Mouse (Mus musculus) midbrain, embryonic 11.5 days (tissue): ENCODE data around the gene Cnbd2. TPM values are rescaled to one million over a fixed set of nuclear protein-coding genes. Genes with fewer than 3 reads are reported as not detected.

Source experiments
- ATAC-seq: fragments of 200-750 bp; cut with Nextera tagmentation; 2 replicates; pipeline ENCODE4 v1.8.0; 2017; ENCODE audit warnings: moderate TSS enrichment, moderate library complexity; ENCODE audit not compliant: low FRiP score
- DNase-seq: peaks from one replicate; pipeline ENCODE4 v3.0.0; 2015; ENCODE audit warnings: low spot score; ENCODE audit errors: missing footprints
- H3K27ac ChIP-seq: fragments of 300-500 bp; sonication (generic); 2 replicates; pipeline ENCODE4 v1.5.1; 2014; ENCODE audit warnings: low read depth, low read length
- H3K27me3 ChIP-seq: fragments of 300-500 bp; sonication (generic); 2 replicates; pipeline ENCODE4 v1.6.1; 2014; ENCODE audit warnings: mild to moderate bottlenecking, low read length, moderate library complexity, mixed read lengths; ENCODE audit not compliant: control insufficient read depth, insufficient read depth
- H3K36me3 ChIP-seq: fragments of 300-500 bp; sonication (generic); 2 replicates; pipeline ENCODE4 v1.6.1; 2014; ENCODE audit warnings: mild to moderate bottlenecking, low read length, moderate library complexity, mixed read lengths; ENCODE audit not compliant: control insufficient read depth, insufficient read depth
- H3K4me1 ChIP-seq: fragments of 300-500 bp; sonication (generic); 2 replicates; pipeline ENCODE4 v1.6.1; 2014; ENCODE audit warnings: low read length; ENCODE audit not compliant: control insufficient read depth, insufficient read depth
- H3K4me2 ChIP-seq: fragments of 300-500 bp; sonication (generic); 2 replicates; pipeline ENCODE4 v1.6.1; 2014; ENCODE audit warnings: mild to moderate bottlenecking, moderate library complexity
- H3K4me3 ChIP-seq: fragments of 300-500 bp; sonication (generic); 2 replicates; pipeline ENCODE4 v1.5.1; 2014; ENCODE audit warnings: low read depth, low read length
- H3K9ac ChIP-seq: fragments of 300-500 bp; sonication (generic); 2 replicates; pipeline ENCODE4 v1.6.1; 2014; ENCODE audit warnings: low read length
- H3K9me3 ChIP-seq: fragments of 300-500 bp; sonication (generic); 2 replicates; pipeline ENCODE4 v1.6.1; 2016; ENCODE audit warnings: low read length; ENCODE audit not compliant: control insufficient read depth
- WGBS: fragments of 180-500 bp; shearing (Covaris S2); extraction: QIAGEN DNeasy Blood & Tissue Kit; methylation state at CpG from one replicate; pipeline ENCODE4 v1.1.7; 2014; 5-methylcytosine and 5-hydroxymethylcytosine counted together
- polyA plus RNA-seq: library from polyadenylated mRNA; unstranded; fragments of >200 nt; fragmentation: Nextera tagmentation; extraction: Ambion mirVana; gene quantifications from 2 replicates; pipeline ENCODE4 v1.2.1, GENCODE M21; 2014

The Cnbd2 gene
- polyA plus RNA-seq: 3.3 and 4.2 TPM in 2 replicates

DNA sequence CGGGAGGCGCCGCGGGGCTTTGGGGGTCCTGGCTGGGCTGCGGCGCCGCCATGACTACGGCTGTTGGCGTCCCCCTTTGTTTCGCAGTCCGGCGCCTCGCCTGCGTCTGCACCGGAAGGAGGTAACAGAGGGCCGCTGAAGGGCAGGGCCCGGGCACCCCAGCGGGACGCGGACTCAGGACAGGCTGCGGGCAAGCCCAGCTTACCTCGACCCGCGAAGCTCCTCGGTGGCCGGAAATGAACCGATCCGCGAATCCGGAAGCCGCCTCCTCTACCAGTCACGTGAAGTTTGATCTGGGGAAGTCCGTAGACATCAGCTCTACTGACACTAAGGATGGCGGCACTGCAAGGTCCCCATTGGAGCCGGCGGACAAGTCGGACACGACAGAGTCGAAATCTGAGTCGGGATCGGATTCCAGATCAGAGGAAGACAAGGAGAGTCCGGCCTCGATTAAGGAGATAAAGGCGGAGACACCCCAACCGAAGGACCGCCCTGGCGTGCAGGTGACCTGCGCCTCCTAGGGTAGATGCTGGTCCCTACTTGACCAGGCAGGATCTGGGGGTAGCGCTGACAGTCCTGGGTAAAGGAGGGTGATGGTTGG, at the start of gene Cnbd2, which contains the start of gene Scand1:
Cnbd2 (plus strand) TSS at position 3 of the 601 bp plus-strand sequence.
Scand1 (minus strand) TSS at position 408 of the 601 bp plus-strand sequence.
- Histone ChIP-seq H3K9ac (peak within 1 kb of the TSS; percentile 93), H3K4me1 (peaks cover 4% of the 10 kb centered on the region; the same call in 1 of the 2 replicates), H3K9me3 (no peaks in the 10 kb centered on the region), H3K4me2 (peak within 1 kb of the TSS; percentile 85), H3K36me3 (peaks cover 4% of the 10 kb centered on the region; the same call in 1 of the 2 replicates), H3K27ac (peak within 1 kb of the TSS; percentile 91), H3K4me3 (peak within 1 kb of the TSS; percentile 75), H3K27me3 (no peaks in the 10 kb centered on the region)
- ATAC-seq (peak; percentile 95), DNase-seq (peak; percentile 98)
- WGBS: under 1% methylated on average over 47 of the region's 49 CpGs

DNA sequence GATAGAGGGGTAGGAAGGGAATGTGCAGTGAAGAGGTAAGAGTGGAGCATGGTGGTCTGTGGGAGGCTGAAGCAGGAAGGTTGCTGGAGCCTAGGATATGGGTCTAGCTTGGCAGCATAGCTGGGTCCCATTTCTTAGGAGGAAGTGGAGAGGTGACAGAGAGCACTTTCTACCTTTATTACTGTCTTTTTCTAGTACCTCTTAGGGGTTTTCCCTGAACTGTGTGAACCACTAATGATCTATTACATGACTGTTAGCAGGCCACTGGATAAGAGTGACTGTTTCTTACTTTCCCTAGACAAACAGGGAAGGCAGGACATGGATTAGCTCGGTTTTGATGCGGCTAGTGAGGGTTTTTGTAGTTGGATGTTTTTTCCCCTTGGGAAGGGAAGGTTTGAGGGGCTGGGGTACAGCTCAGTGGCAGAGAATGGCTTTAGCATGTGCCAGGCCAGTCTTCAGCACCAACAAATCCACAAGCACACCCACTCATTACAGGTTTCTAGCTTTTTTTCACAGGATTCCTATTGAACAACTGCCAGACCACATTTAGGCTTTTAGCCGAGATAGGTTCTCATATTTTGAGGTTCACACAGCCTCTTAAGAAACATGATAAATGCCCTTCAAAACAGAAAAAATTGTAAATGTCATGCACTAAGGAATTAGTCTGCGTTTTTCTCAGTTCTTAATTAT, 48.8 kb upstream of the Cnbd2 start:
- Histone ChIP-seq H3K4me3 (no peak overlapping the region), H3K27me3 (no peaks in the 10 kb centered on the region), H3K9me3 (no peaks in the 10 kb centered on the region), H3K4me2 (no peak overlapping the region), H3K36me3 (peaks cover 3% of the 10 kb centered on the region), H3K9ac (no peak overlapping the region), H3K4me1 (no peaks in the 10 kb centered on the region), H3K27ac (no peak overlapping the region)
- WGBS: 95% methylated on average over 4 of the region's 4 CpGs
- DNase-seq (no peak), ATAC-seq (no peak)

DNA sequence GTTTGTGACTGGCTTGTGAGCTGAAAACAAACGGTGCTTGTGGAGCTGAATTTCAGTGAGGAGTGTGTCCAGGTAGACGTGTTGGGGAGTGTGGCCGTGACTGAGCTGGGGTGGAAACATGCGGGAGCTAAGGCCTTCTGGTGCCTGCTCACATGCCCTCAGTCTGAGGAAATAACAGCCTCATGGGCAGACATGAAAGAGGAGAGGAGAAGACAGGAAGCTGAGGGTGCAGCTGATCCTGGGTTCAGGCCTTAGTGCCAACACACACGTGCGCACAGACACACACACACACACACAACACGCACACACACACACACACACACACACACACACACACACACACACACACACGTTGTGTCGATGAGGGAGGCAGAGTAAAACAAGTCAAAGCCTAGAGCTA, 44.5 kb upstream of the Cnbd2 start:
- DNase-seq (no peak), ATAC-seq (no peak)
- Histone ChIP-seq H3K4me3 (no peak overlapping the region), H3K4me1 (no peaks in the 10 kb centered on the region), H3K9ac (no peak overlapping the region), H3K9me3 (no peaks in the 10 kb centered on the region), H3K27ac (no peak overlapping the region), H3K27me3 (no peaks in the 10 kb centered on the region), H3K36me3 (no peaks in the 10 kb centered on the region), H3K4me2 (no peak overlapping the region)
- WGBS: 96% methylated on average over 8 of the region's 9 CpGs

DNA sequence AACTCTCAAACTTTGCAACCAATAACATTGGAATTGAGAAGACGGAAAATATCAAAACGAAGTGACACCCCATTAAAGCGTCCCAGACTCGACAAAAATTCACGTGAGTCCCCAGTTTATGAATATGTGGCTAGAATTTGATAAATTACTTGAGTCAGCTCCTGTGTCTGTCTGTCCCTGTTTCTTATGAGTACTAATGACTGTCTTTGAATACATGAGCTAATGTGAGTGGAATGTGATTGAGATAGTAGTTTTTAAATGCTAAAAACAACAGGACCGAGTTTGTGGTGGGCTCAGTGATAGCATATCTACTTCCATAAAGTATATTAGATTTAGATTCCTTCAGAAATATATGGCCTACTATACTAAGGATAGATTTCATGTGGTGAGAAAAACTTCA, 39.5 kb upstream of the Cnbd2 start:
- Histone ChIP-seq H3K36me3 (peaks cover 9% of the 10 kb centered on the region), H3K27me3 (no peaks in the 10 kb centered on the region)

DNA sequence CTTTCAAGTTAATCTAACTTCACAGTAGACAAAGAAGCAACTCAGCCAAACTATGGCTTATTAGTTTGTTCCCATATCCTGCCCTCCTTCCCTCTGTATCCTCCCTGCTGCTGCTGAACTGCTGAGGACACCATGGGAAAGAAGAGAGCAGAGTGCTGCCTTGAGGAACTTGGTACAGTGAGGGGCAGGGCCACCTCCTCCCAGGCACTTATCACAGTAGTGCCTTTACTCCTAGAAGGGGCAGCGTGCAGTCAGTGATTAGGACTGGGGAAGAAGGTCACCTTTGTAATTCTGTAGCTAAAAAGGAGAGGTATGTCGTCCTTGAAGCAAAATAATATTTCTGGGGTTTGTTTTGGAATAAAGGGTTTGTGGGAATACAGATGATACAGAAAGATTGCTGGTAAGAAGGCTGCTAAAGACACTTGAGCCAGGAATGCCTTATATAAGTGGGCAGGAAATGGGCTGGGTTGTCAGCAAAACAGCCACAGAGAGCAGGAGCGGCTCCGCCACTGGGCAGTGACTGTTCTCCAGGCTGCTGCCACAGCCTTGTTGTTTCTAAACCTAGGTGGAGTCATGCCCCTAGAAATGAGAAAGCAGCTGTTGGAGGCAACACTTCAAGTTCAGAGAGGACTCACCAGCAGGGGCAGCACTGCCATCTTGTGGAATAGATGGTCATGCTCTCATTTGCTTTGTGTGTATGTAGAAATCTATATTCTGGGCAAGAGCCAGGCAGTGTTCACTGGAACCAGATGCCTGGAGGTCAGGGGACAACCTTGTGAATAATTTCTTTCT, 33.7 kb upstream of the Cnbd2 start:
- H3K27ac ChIP-seq: 0 out of 2 replicates have a peak overlapping the region, but pooled peaks have one; percentile 0

More for the DNA sequence above, 39.5 kb upstream of the Cnbd2 start:
- 95% methylated on average over 6 of the region's 6 CpGs for WGBS
- H3K4me1 ChIP-seq: no peaks in the 10 kb centered on the region
- no peaks in the 10 kb centered on the region for H3K9me3 ChIP-seq
- H3K4me2 ChIP-seq: no peak overlapping the region
- no peak overlapping the region for H3K9ac ChIP-seq
- H3K4me3 ChIP-seq: no peak overlapping the region
- no peak for DNase-seq
- no peak overlapping the region for H3K27ac ChIP-seq
- ATAC-seq: no peak

DNA sequence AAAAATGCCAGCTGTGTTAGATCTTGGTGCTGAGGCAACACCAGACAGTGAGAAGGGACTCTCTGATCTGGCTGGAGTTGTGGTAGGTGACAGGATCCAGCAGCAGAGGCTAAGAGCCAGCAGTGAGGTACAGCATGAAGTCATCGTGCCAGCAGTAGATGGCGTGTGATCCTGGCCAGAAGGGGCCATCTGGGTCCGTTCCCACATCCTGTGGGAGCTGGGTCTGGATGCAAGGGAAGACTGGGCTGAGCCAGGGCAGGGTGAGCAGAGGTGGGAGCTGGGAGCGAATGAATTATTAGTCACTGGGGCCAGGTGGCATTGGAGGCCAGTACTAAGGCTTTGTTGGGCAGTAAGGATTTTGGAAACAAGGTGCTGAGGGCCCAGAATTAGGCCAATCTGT, 30.9 kb upstream of the Cnbd2 start:
- Histone ChIP-seq H3K4me2 (no peak overlapping the region), H3K27ac (no peak overlapping the region), H3K4me3 (no peak overlapping the region), H3K36me3 (0 out of 2 replicates have a peak, but pooled peaks cover 3% of the 10 kb centered on the region), H3K27me3 (no peaks in the 10 kb centered on the region), H3K4me1 (no peaks in the 10 kb centered on the region), H3K9me3 (no peaks in the 10 kb centered on the region), H3K9ac (no peak overlapping the region)
- DNase-seq: no peak
- ATAC-seq: no peak
- 91% methylated on average over 4 of the region's 4 CpGs for WGBS

More for the DNA sequence above, 33.7 kb upstream of the Cnbd2 start:
- DNase-seq (peak; percentile 93), ATAC-seq (peak; percentile 44; the same call in 1 of the 2 replicates)
- H3K4me2 ChIP-seq: no peak overlapping the region
- WGBS: 75% methylated on average over 4 of the region's 4 CpGs
- H3K27me3 ChIP-seq: no peaks in the 10 kb centered on the region
- no peak overlapping the region for H3K9ac ChIP-seq
- H3K36me3 ChIP-seq: peaks cover 9% of the 10 kb centered on the region
- no peak overlapping the region for H3K4me3 ChIP-seq
- H3K9me3 ChIP-seq: no peaks in the 10 kb centered on the region
- H3K4me1 ChIP-seq: no peaks in the 10 kb centered on the region

DNA sequence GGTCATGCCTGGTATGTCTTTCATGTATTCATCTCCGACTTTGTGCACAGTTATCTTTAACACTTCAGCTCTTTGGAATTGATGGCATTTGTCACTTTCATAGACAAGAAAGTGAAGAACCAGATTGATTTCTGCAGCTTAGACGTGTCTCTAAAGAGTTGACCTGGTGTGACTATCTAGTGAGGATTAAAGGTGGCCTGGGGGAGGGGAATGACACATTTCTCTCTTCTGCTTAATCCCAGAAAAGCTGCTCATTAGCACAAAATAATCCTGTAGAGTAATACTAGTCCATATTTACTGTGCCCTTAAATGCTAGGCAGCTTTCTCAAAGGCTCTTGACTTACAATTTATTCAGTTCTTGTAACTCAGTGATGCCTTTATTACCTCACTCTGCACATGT, 26.9 kb upstream of the Cnbd2 start:
- no peaks in the 10 kb centered on the region for H3K9me3 ChIP-seq
- ATAC-seq: no peak
- no peak overlapping the region for H3K4me2 ChIP-seq
- H3K4me3 ChIP-seq: no peak overlapping the region
- H3K27ac ChIP-seq: no peak overlapping the region
- H3K27me3 ChIP-seq: no peaks in the 10 kb centered on the region
- 62% methylated on average over 2 of the region's 2 CpGs for WGBS
- no peak overlapping the region for H3K9ac ChIP-seq
- DNase-seq: no peak
- H3K36me3 ChIP-seq: peaks cover 3% of the 10 kb centered on the region; the same call in 1 of the 2 replicates
- H3K4me1 ChIP-seq: no peaks in the 10 kb centered on the region

DNA sequence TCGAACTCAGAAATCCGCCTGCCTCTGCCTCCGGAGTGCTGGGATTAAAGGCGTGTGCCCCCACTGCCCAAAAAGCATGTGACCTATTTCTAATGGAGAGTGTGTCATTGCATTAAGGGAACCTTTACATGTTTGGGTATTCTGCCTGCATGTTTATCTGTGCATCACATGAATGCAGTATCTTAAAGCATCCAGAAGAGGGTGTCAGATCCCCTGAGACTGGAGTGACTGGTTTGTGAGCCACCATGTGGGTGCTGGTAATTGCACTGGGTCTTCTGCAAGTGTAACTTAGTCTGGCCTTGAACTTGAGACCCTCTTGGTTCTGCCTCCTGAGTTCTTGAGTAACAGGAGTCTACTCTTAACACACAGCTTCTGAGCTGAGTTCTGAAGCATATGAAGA, 25.4 kb upstream of the Cnbd2 start:
- ATAC-seq (no peak), DNase-seq (no peak)
- no peaks in the 10 kb centered on the region for H3K27me3 ChIP-seq
- WGBS: 97% methylated on average over 4 of the region's 4 CpGs
- H3K4me3 ChIP-seq: no peak overlapping the region
- no peaks in the 10 kb centered on the region for H3K9me3 ChIP-seq
- H3K4me2 ChIP-seq: no peak overlapping the region
- H3K27ac ChIP-seq: no peak overlapping the region
- peaks cover 3% of the 10 kb centered on the region; the same call in 1 of the 2 replicates for H3K36me3 ChIP-seq
- no peak overlapping the region for H3K9ac ChIP-seq
- H3K4me1 ChIP-seq: no peaks in the 10 kb centered on the region
